Mouse (Mus musculus): Measurements from ENCODE around the gene Camkmt.

DNA sequence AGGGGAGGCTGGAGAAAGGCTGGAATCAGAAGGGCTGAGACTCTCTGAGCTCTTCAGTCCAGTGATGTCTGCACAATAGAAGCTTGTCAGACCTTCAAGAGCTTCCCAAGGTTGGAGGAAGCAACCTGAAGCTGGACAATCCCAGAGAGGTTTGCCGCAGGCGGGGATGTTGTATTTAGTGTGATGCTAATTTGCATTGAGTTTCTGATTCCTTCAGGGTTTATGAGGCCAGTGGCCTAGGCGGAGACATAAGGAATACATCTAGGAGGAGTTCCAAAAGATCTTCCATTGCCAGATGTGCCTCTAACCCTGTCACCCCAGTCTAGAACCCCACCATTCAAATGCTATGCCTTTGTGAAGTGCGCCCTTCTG, 416.7 kb downstream of the Camkmt start:
- TF ChIP-seq SMC3 (IDR thresholded peaks at IDR 0.05; ENCODE audit: low read depth, low read length) (no peak), POLR2A (IDR thresholded peaks at IDR 0.05; ENCODE audit: control insufficient read depth in 1 of 2, insufficient read depth in 1 of 2, low read depth in 1 of 2, low read length in 2 of 2, poor library complexity in 1 of 2) (no peak)
